Mouse (Mus musculus) liver, adult 2 months (tissue): ENCODE results near the gene Mtmr4. TPM values are rescaled to one million over a fixed set of nuclear protein-coding genes. Genes with fewer than 3 reads are reported as not detected.

ENCODE experiments used
- DNase-seq: peaks from one replicate; pipeline ENCODE4 v3.0.0-alpha.2; 2011; ENCODE audit warnings: low read depth, low spot score; ENCODE audit errors: extremely low read depth
- H3K27ac ChIP-seq: fragments of 200-500 bp; replicated peaks from 2 replicates; pipeline ENCODE4 v1.5.1; 2012; ENCODE audit warnings: low read depth, mild to moderate bottlenecking, control low read depth, inconsistent platforms, low read length; ENCODE audit not compliant: insufficient read depth
- H3K27me3 ChIP-seq: fragments of 200-500 bp; 2 replicates; pipeline ENCODE4 v1.6.1; 2012; ENCODE audit warnings: mild to moderate bottlenecking, moderate library complexity, low read length, inconsistent platforms; ENCODE audit not compliant: control insufficient read depth, insufficient read depth
- H3K36me3 ChIP-seq: fragments of 200-500 bp; 2 replicates; pipeline ENCODE4 v1.6.1; 2012; ENCODE audit warnings: low read length, inconsistent platforms; ENCODE audit not compliant: control insufficient read depth, insufficient read depth
- H3K4me1 ChIP-seq: fragments of 200-500 bp; 2 replicates; pipeline ENCODE4 v1.6.1; 2011; ENCODE audit warnings: low read length; ENCODE audit not compliant: control insufficient read depth, insufficient read depth
- H3K4me3 ChIP-seq: fragments of 200-500 bp; 2 replicates; pipeline ENCODE4 v1.5.1; 2011; ENCODE audit warnings: low read depth, mild to moderate bottlenecking, control low read depth, low read length, moderate library complexity; ENCODE audit not compliant: insufficient read depth
- H3K79me2 ChIP-seq: fragments of 200-500 bp; 2 replicates; pipeline ENCODE4 v1.6.1; 2012; ENCODE audit warnings: inconsistent platforms, mild to moderate bottlenecking, low read length, moderate library complexity; ENCODE audit not compliant: control insufficient read depth, insufficient read depth
- H3K9ac ChIP-seq: fragments of 200-500 bp; 2 replicates; pipeline ENCODE4 v1.6.1; 2012; ENCODE audit warnings: low read depth, mild to moderate bottlenecking, control low read depth, inconsistent platforms, low read length
- CTCF ChIP-seq: fragments of 200-500 bp; IDR thresholded peaks from 2 replicates; pipeline ENCODE4 v1.5.1; 2011; ENCODE audit warnings: low read depth, low read length, control low read depth
- POLR2A ChIP-seq: fragments of 200-500 bp; IDR thresholded peaks from 2 replicates; pipeline ENCODE4 v1.6.1; 2011; ENCODE audit warnings: low read length, control low read depth; ENCODE audit not compliant: insufficient read depth; ENCODE audit errors: extremely low read depth
- WGBS: fragments of 180-500 bp; shearing (Covaris S2); methylation state at CpG from one replicate; pipeline ENCODE4 v1.1.7; 2018; 5-methylcytosine and 5-hydroxymethylcytosine counted together
- polyA plus RNA-seq: library from polyadenylated mRNA; depleted of rRNA; stranded (reverse); fragments of >200 nt; gene quantifications from 2 replicates; pipeline ENCODE4 v1.2.3, GENCODE M21; 2012
- total RNA-seq: library from RNA; depleted of rRNA; stranded (reverse); fragments of >200 nt; gene quantifications from 2 replicates; pipeline ENCODE4 v1.2.3, GENCODE M21; 2014

Gene Mtmr4
- total and polyA plus RNA-seq, 2 experiments: 13.4 to 18.1 TPM

GRCm38 (mm10) chr11:87602234-87602633 is 10.3 kb downstream of the Mtmr4 start:
- Histone ChIP-seq H3K9ac (no peak overlapping the region), H3K79me2 (no peaks in the 10 kb centered on the region), H3K4me3 (no peak overlapping the region), H3K27me3 (no peaks in the 10 kb centered on the region), H3K27ac (no peak overlapping the region), H3K36me3 (peaks cover 86% of the 10 kb centered on the region), H3K4me1 (no peaks in the 10 kb centered on the region)
- no peak for TF ChIP-seq POLR2A
- no peak for TF ChIP-seq CTCF
- no peak for DNase-seq
- 95% methylated on average over 9 of the region's 9 CpGs for WGBS

DNA sequence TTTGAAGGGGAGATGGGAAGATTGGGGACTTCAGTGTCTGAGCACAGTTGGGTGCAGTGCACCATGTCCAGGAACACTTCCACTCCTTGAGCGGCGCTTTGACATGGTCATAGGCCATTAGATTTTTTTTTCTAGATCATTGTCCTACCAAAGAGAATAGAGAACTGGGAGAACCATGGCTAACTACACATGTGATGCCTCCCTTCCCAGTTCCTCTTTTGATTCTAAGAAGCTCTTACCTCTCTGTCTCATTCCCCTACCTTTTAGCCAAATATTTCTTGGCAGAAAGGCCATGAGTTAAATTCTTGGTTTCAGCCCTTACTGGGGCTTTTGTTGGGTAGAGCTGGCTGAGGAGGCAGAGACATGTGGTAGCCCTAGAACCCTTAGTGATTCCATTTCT is 11.6 kb downstream of the Mtmr4 start:
- no peak for DNase-seq
- Histone ChIP-seq H3K9ac (no peak overlapping the region), H3K27ac (no peak overlapping the region), H3K4me1 (peaks cover 6% of the 10 kb centered on the region; the same call in 1 of the 2 replicates), H3K79me2 (no peaks in the 10 kb centered on the region), H3K4me3 (no peak overlapping the region), H3K27me3 (no peaks in the 10 kb centered on the region), H3K36me3 (peaks cover 86% of the 10 kb centered on the region)
- no peak for TF ChIP-seq POLR2A
- TF ChIP-seq CTCF: no peak
- 86% methylated on average over 2 of the region's 2 CpGs for WGBS

- 24% methylated on average over 7 of the region's 7 CpGs for WGBS
- Histone ChIP-seq H3K9ac (no peak overlapping the region), H3K36me3 (peaks cover 87% of the 10 kb centered on the region), H3K4me1 (peaks cover 11% of the 10 kb centered on the region), H3K27me3 (no peaks in the 10 kb centered on the region), H3K4me3 (no peak overlapping the region), H3K27ac (peak overlapping the region; percentile 51; the same call in 1 of the 2 replicates), H3K79me2 (no peaks in the 10 kb centered on the region; the same call in 1 of the 2 replicates)
- peak; percentile 93 for DNase-seq
- no peak for TF ChIP-seq CTCF
- no peak for TF ChIP-seq POLR2A
These were observed 17.3 kb downstream of the Mtmr4 start for GRCm38 (mm10) chr11:87609264-87609663.

DNA sequence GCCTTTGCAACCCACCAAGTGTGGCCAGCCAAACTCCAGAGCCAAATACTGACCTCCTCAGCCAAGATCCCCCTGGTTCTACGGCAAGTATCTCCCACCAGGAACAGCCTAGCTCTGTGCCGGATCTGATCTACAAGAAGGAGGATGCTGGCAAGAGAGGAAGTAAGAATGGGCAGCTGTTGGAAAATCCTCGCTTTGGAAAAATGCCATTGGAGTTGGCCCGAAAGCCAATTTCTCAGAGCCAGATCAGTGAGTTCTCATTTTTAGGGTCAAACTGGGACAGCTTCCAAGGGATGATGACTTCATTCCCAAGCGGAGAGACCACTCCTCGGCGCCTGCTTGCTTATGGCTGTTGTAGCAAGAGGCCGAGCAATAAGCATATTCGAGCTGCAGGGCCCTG is 19.6 kb downstream of the Mtmr4 start:
- no peaks in the 10 kb centered on the region for H3K27me3 ChIP-seq
- H3K4me3 ChIP-seq: no peak overlapping the region
- H3K27ac ChIP-seq: no peak overlapping the region
- TF ChIP-seq POLR2A (no peak), CTCF (no peak)
- peaks cover 11% of the 10 kb centered on the region for H3K4me1 ChIP-seq
- no peaks in the 10 kb centered on the region; the same call in 1 of the 2 replicates for H3K79me2 ChIP-seq
- no peak for DNase-seq
- H3K36me3 ChIP-seq: peaks cover 85% of the 10 kb centered on the region
- no peak overlapping the region for H3K9ac ChIP-seq
- 91% methylated on average over 9 of the region's 9 CpGs for WGBS

DNA sequence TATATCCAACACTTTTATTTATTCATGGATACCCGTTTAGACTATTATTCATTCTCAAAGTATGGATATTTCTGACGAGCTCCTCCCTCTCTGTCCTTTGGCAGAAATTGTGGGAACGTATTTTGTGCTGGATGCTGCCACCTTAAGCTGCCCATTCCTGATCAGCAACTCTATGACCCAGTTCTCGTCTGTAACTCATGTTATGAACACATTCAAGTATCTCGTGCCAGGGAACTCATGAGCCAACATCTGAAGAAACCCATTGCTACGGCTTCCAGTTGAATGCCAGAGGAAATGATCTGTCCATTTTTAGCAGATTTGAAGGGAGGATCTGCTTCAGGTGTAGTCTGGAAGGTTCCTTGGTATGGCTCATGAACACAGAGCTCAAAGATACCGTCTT is 22.0 kb downstream of the Mtmr4 start:
- WGBS: 81% methylated on average over 7 of the region's 7 CpGs
- H3K9ac ChIP-seq: no peak overlapping the region

DNA sequence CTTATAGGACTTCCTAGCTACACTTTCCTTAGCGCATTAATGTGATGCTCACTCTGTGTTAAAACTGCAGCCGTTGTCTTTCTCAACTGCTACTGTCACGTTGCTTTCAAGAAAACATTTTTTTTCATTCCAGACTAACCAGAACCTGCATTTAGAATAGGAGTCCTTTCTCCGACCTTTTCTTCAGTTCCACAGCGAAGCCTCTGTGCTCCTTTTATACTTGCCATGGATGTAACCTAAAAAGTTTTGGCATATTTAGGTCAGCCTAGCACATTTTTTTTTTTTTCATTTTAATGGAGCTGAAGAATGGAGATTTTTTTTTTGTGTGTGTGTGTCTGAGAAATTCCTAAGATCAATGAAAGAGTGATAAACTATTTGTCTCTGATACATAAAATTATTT is 23.6 kb downstream of the Mtmr4 start:
- no peaks in the 10 kb centered on the region for H3K4me1 ChIP-seq
- H3K27me3 ChIP-seq: no peaks in the 10 kb centered on the region
- H3K36me3 ChIP-seq: peaks cover 69% of the 10 kb centered on the region
- no peak overlapping the region for H3K9ac ChIP-seq
- DNase-seq: no peak
- no peak overlapping the region for H3K4me3 ChIP-seq
- H3K79me2 ChIP-seq: no peaks in the 10 kb centered on the region
- WGBS: 96% methylated on average over 5 of the region's 5 CpGs
- TF ChIP-seq CTCF (no peak), POLR2A (no peak)
- H3K27ac ChIP-seq: no peak overlapping the region

More for the DNA sequence above, 22.0 kb downstream of the Mtmr4 start:
- H3K79me2 ChIP-seq: no peaks in the 10 kb centered on the region; the same call in 1 of the 2 replicates
- H3K27ac ChIP-seq: no peak overlapping the region
- H3K4me3 ChIP-seq: no peak overlapping the region
- no peaks in the 10 kb centered on the region for H3K27me3 ChIP-seq
- H3K36me3 ChIP-seq: peaks cover 75% of the 10 kb centered on the region
- H3K4me1 ChIP-seq: peaks cover 2% of the 10 kb centered on the region; the same call in 1 of the 2 replicates
- DNase-seq: no peak
- TF ChIP-seq POLR2A: no peak
- no peak for TF ChIP-seq CTCF

GRCm38 (mm10) chr11:87615952-87616351 is 24.0 kb downstream of the Mtmr4 start:
- Histone ChIP-seq H3K27ac (no peak overlapping the region), H3K9ac (no peak overlapping the region), H3K79me2 (no peaks in the 10 kb centered on the region), H3K4me1 (no peaks in the 10 kb centered on the region), H3K4me3 (no peak overlapping the region), H3K36me3 (peaks cover 68% of the 10 kb centered on the region), H3K27me3 (no peaks in the 10 kb centered on the region)
- TF ChIP-seq CTCF (no peak), POLR2A (no peak)
- WGBS: 99% methylated on average over 2 of the region's 2 CpGs
- DNase-seq: no peak
